Mouse (Mus musculus) neural tube, embryonic 11.5 days (tissue): ENCODE data around the gene Tob2. TPM values are rescaled to one million over a fixed set of nuclear protein-coding genes. Genes with fewer than 3 reads are reported as not detected.

ENCODE experiments used
- ATAC-seq: fragments of 200-750 bp; cut with Nextera tagmentation; 2 replicates; pipeline ENCODE4 v1.8.0; 2017; ENCODE audit warnings: moderate number of reproducible peaks, mild to moderate bottlenecking, moderate TSS enrichment, moderate library complexity; ENCODE audit not compliant: insufficient read depth, low FRiP score, low TSS enrichment
- DNase-seq: peaks from one replicate; pipeline ENCODE4 v3.0.0-alpha.2; 2015; ENCODE audit warnings: low spot score
- H3K27ac ChIP-seq: fragments of 300-500 bp; sonication (generic); 2 replicates; pipeline ENCODE4 v1.5.1; 2014; ENCODE audit warnings: low read depth, mild to moderate bottlenecking, low read length
- H3K27me3 ChIP-seq: fragments of 300-500 bp; sonication (generic); 2 replicates; pipeline ENCODE4 v1.6.1; 2014; ENCODE audit warnings: mild to moderate bottlenecking, low read length, mixed read lengths; ENCODE audit not compliant: control insufficient read depth, insufficient read depth
- H3K36me3 ChIP-seq: fragments of 300-500 bp; sonication (generic); 2 replicates; pipeline ENCODE4 v1.6.1; 2014; ENCODE audit warnings: mild to moderate bottlenecking, low read length, moderate library complexity, mixed read lengths; ENCODE audit not compliant: control insufficient read depth, insufficient read depth
- H3K4me1 ChIP-seq: fragments of 300-500 bp; sonication (generic); 2 replicates; pipeline ENCODE4 v1.6.1; 2014; ENCODE audit warnings: low read length, mixed read lengths; ENCODE audit not compliant: control insufficient read depth, insufficient read depth
- H3K4me2 ChIP-seq: fragments of 300-500 bp; sonication (generic); 2 replicates; pipeline ENCODE4 v1.6.1; 2014; ENCODE audit warnings: low read depth, mild to moderate bottlenecking, moderate library complexity
- H3K4me3 ChIP-seq: fragments of 300-500 bp; sonication (generic); 2 replicates; pipeline ENCODE4 v1.5.1; 2014; ENCODE audit warnings: low read depth, low read length
- H3K9ac ChIP-seq: fragments of 300-500 bp; sonication (generic); 2 replicates; pipeline ENCODE4 v1.6.1; 2014; ENCODE audit warnings: mild to moderate bottlenecking, low read length
- H3K9me3 ChIP-seq: fragments of 300-500 bp; sonication (generic); 2 replicates; pipeline ENCODE4 v1.6.1; 2016; ENCODE audit warnings: low read length; ENCODE audit not compliant: control insufficient read depth
- WGBS: fragments of 180-500 bp; shearing (Covaris S2); extraction: QIAGEN DNeasy Blood & Tissue Kit; methylation state at CpG from one replicate; pipeline ENCODE4 v1.1.7; 2014; 5-methylcytosine and 5-hydroxymethylcytosine counted together
- polyA plus RNA-seq: library from polyadenylated mRNA; unstranded; fragments of >200 nt; fragmentation: Nextera tagmentation; extraction: Ambion mirVana; gene quantifications from 2 replicates; pipeline ENCODE4 v1.2.1, GENCODE M21; 2014

Gene Tob2
- polyA plus RNA-seq: 15.8 and 15.9 TPM in 2 replicates

- no peaks in the 10 kb centered on the region for H3K27me3 ChIP-seq
- peaks cover 12% of the 10 kb centered on the region; the same call in 1 of the 2 replicates for H3K4me1 ChIP-seq
- ATAC-seq (no peak), DNase-seq (peak; percentile 53)
- peak within 1 kb of the TSS; percentile 79 for H3K9ac ChIP-seq
- under 1% methylated on average over 44 of the region's 44 CpGs for WGBS
- H3K9me3 ChIP-seq: no peaks in the 10 kb centered on the region
- peak within 1 kb of the TSS; percentile 60 for H3K27ac ChIP-seq
- H3K36me3 ChIP-seq: no peaks in the 10 kb centered on the region
- peak within 1 kb of the TSS; percentile 97 for H3K4me2 ChIP-seq
- peak within 1 kb of the TSS; percentile 94 for H3K4me3 ChIP-seq
These were observed at the start of gene Tob2 for GRCm38 (mm10) chr15:81858517-81859329. TSS of gene Tob2 (minus strand) at chr15:81858796.

GRCm38 (mm10) chr15:81907953-81908352, 49.4 kb upstream of the Tob2 start:
- Histone ChIP-seq H3K9ac (no peak overlapping the region), H3K9me3 (no peaks in the 10 kb centered on the region), H3K36me3 (peaks cover 29% of the 10 kb centered on the region), H3K27me3 (no peaks in the 10 kb centered on the region), H3K4me3 (no peak overlapping the region), H3K27ac (no peak overlapping the region), H3K4me2 (no peak overlapping the region), H3K4me1 (no peaks in the 10 kb centered on the region)
- DNase-seq (no peak), ATAC-seq (no peak)
- WGBS: 94% methylated on average over 8 of the region's 8 CpGs

GRCm38 (mm10) chr15:81904939-81905338, 46.3 kb upstream of the Tob2 start:
- DNase-seq: peak; percentile 64
- ATAC-seq: no peak
- no peaks in the 10 kb centered on the region for H3K27me3 ChIP-seq
- no peak overlapping the region for H3K9ac ChIP-seq
- no peaks in the 10 kb centered on the region for H3K4me1 ChIP-seq
- 42% methylated on average over 2 of the region's 2 CpGs for WGBS
- H3K27ac ChIP-seq: no peak overlapping the region
- no peaks in the 10 kb centered on the region for H3K9me3 ChIP-seq
- H3K4me3 ChIP-seq: no peak overlapping the region
- H3K36me3 ChIP-seq: peaks cover 21% of the 10 kb centered on the region
- H3K4me2 ChIP-seq: no peak overlapping the region

GRCm38 (mm10) chr15:81898751-81899150, 40.2 kb upstream of the Tob2 start:
- Histone ChIP-seq H3K9me3 (no peaks in the 10 kb centered on the region), H3K4me1 (no peaks in the 10 kb centered on the region), H3K4me3 (no peak overlapping the region), H3K36me3 (peaks cover 5% of the 10 kb centered on the region; the same call in 1 of the 2 replicates), H3K27ac (no peak overlapping the region), H3K4me2 (no peak overlapping the region), H3K9ac (no peak overlapping the region), H3K27me3 (no peaks in the 10 kb centered on the region)
- ATAC-seq (no peak), DNase-seq (no peak)
- WGBS: 90% methylated on average over 2 of the region's 2 CpGs

- H3K36me3 ChIP-seq: peaks cover 2% of the 10 kb centered on the region; the same call in 1 of the 2 replicates
- no peak overlapping the region for H3K4me3 ChIP-seq
- no peaks in the 10 kb centered on the region for H3K27me3 ChIP-seq
- no peak overlapping the region for H3K9ac ChIP-seq
- ATAC-seq (no peak), DNase-seq (no peak)
- H3K9me3 ChIP-seq: no peaks in the 10 kb centered on the region
- H3K27ac ChIP-seq: no peak overlapping the region
- H3K4me1 ChIP-seq: no peaks in the 10 kb centered on the region
- no peak overlapping the region for H3K4me2 ChIP-seq
- WGBS: 92% methylated on average over 5 of the region's 5 CpGs
These were observed 39.1 kb upstream of the Tob2 start for GRCm38 (mm10) chr15:81897607-81898285.

GRCm38 (mm10) chr15:81896407-81896806, 37.8 kb upstream of the Tob2 start:
- no peaks in the 10 kb centered on the region for H3K27me3 ChIP-seq
- no peak overlapping the region for H3K4me2 ChIP-seq
- H3K4me1 ChIP-seq: no peaks in the 10 kb centered on the region
- H3K9ac ChIP-seq: no peak overlapping the region
- no peak overlapping the region for H3K4me3 ChIP-seq
- no peak overlapping the region for H3K27ac ChIP-seq
- 95% methylated on average over 2 of the region's 2 CpGs for WGBS
- ATAC-seq (no peak), DNase-seq (no peak)
- H3K9me3 ChIP-seq: no peaks in the 10 kb centered on the region
- H3K36me3 ChIP-seq: peaks cover 2% of the 10 kb centered on the region

GRCm38 (mm10) chr15:81894002-81894401, 35.4 kb upstream of the Tob2 start:
- H3K27ac ChIP-seq: no peak overlapping the region
- DNase-seq: no peak
- no peak for ATAC-seq
- no peaks in the 10 kb centered on the region for H3K27me3 ChIP-seq
- WGBS: 90% methylated on average over 1 of the region's 1 CpGs
- H3K9me3 ChIP-seq: no peaks in the 10 kb centered on the region
- no peak overlapping the region for H3K9ac ChIP-seq
- peaks cover 5% of the 10 kb centered on the region for H3K36me3 ChIP-seq
- H3K4me2 ChIP-seq: no peak overlapping the region
- no peak overlapping the region for H3K4me3 ChIP-seq
- H3K4me1 ChIP-seq: no peaks in the 10 kb centered on the region

- no peak overlapping the region for H3K4me3 ChIP-seq
- 92% methylated on average over 8 of the region's 8 CpGs for WGBS
- no peak overlapping the region for H3K9ac ChIP-seq
- H3K4me2 ChIP-seq: no peak overlapping the region
- no peaks in the 10 kb centered on the region for H3K27me3 ChIP-seq
- DNase-seq (no peak), ATAC-seq (no peak)
- H3K9me3 ChIP-seq: no peaks in the 10 kb centered on the region
- H3K36me3 ChIP-seq: peaks cover 5% of the 10 kb centered on the region
- H3K27ac ChIP-seq: no peak overlapping the region
- H3K4me1 ChIP-seq: no peaks in the 10 kb centered on the region
These were observed 33.4 kb upstream of the Tob2 start for GRCm38 (mm10) chr15:81891822-81892580.
